Mouse (Mus musculus) ovary, postnatal 14 days (tissue): ENCODE data around the gene Fcer2a.

ENCODE experiments used
- DNase-seq: peaks from one replicate; pipeline ENCODE4 v3.0.0; 2022; ENCODE audit warnings: low spot score

Fcer2a gene

DNA sequence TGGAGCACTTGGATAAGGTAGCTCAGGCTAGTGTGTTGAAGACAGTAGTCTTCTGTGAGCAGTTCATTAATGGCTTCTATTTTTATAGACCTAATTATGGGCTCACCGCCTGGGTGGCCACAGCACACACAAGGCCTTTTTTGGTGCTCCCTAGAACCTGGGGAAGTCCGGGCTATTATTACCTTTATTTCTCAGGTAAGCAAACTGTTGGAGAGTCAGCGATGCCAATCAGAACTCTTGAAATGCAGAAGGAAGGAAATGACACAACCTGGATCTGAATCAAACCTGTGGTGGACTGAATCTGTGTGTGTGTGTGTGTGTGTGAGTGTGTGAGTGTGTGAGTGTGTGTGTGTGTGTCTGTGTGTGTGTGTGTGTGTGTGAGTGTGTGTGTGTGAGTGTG, at the start of gene Fcer2a:
Gene Fcer2a, minus strand, starts transcription at position 55 of the 400 bp plus-strand sequence.
- no peak for DNase-seq

DNA sequence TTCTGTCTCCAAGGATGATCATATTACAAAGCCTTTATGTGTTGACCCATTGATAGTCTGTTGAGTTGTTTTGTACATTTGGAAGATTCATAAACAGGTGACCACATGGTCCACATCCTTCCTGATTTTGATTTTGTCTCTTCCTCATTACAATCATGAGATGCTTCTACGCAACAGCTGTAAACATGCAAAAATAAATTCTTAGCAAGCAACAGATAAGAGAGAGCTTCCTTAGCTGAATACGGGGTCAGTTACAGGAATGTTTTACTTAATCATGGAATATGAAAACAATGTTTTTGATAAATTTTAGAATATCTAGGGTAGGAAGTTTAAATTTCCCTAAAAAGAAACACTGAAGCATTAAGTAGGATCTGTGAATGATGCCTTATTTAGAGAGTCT, 43.0 kb upstream of the Fcer2a start:
- no peak for DNase-seq

DNA sequence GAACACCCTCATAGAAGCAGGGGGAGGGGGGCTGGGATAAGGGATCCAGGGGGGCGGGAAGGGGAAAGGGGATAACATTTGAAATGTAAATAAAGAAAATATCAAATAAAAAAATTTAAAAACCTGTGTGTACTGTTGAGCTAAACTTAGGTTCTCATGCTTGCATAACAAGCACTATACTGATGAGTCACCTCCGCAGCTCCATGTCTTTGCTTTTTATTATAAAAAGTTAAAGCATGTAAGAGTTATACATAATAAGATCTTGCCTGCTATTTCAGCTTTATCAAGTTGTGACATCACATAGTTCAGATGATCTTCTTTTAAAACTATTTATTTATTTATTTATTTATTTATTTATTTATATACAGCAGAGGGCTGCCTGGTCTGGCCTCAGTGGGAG, 41.6 kb upstream of the Fcer2a start:
- no peak for DNase-seq

DNA sequence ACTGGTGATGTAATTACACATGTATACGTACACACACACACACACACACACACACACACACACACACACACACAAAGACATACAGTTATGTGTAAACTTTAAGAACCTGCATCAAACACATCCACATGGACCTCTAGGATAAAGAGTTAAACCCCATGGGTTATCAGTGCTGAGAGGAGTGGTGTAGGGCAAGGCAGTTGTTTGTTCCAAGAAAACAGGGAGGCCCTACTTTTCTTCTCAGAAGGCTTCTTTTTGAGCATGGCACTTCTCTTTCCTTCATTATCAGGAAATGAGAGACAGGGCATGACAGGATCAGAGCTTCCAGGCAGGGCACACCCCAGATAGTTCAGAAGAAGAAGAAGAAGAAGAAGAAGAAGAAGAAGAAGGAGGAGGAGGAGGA, 40.1 kb upstream of the Fcer2a start:
- DNase-seq, result no peak

DNA sequence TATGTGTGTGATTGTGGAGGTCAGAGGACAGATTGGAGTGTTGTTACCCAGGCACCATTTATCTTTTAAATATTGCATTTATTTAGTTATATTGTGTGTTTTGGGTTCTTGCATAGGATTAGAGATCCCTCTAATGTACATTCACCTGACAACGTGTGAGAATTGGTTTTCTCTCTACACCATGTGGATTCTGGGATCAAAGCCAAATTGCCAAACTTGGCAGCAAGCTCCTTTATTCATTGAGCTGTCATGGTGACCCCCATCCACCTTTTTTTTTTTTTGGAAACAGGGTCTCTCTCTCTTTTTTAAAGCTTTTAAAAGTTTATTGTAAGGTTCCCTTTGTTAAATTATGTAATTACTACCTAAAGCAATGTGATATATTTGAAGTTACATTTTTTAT, 27.1 kb upstream of the Fcer2a start:
- no peak for DNase-seq

DNA sequence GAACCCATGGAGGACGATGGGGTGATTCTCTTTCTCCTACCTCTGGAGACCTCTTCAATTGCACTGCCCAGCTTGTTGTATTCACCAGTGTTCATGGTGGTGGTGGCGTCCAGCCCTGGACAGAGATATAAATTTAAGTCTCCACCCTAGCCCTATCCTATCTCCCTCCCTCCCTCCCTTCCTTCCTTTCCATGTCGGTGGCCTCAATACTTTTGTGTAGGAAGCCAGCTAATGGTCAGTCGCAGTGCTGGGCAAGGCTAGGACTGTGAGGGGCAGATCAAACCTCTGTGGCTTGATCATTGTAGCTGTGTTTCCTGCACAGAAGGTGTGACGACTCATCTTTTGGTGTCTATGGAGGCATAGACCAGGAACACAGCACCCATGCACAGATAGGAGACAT, 26.6 kb upstream of the Fcer2a start, which contains the start of gene Clec4g:
Gene Clec4g, minus strand, starts transcription at position 101 of the 400 bp plus-strand sequence.
- DNase-seq, result no peak

DNA sequence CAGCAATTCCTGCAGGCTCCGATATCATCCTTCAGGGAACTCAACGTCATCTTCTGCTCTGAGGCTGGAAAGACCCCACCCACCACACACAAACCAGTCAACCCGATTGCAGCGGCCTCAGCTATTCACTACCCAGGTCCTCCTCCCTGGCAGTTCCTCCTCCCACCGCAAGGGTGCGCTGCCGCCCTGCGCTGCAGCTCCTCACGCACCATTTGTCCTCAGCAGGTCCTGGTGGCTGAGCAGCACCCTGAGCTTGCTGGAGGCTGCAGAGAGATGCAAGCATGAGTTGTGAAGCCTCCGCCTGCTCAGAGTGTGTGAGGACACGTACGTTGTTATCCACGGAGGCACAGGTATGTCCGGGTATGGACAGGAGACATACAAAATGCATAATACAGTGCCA, 24.6 kb upstream of the Fcer2a start:
- DNase-seq, result peak; percentile 51

DNA sequence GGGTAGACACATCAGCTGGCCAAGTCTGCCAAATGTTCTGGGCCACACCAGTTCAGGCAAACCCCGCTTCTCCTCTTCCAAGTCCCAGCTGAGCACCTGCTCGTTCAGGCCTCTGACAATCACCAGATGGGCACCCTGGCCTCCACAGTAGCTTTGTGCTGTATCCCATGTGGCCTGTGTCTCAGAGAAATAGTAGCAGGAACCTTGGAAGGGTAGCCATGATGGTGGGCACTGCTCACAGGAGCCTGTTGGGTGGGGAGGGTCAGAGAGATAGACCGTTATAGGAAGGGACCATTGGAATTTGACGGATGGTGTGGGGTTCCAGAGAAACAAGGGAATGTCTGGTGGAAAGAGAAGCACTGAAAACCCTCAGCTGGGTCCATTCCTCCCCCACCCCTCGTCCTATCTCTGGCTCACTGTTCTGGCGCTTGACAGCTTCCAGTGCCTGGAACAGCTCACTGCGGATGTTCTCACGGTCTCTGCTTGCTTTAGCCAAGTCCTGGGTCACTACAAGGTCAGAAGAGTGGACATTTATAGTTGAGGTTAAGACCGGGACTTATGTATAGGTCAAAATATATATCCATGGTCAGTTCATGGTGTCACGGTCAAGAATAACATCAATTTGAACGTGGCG, 23.5 kb upstream of the Fcer2a start:
- DNase-seq, result no peak

DNA sequence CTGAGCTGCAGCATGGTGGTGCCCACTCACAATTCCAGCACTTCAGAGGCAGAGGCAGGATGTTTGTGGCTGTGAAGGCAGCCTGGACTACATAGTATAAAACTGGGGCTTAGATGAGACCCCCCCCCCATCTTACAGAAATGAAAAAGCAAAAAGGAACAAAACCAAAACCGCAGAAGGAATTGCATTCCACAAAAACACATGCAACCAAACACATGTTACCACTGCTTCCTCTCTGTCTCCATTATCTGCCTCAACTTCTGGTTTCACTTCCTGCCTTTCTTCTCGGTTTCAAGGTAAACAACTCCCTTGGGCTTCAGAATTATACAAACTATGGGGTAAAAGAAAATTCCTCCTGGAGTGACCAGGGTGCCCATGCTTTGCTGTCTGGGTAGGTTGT, 17.7 kb upstream of the Fcer2a start:
- no peak for DNase-seq

DNA sequence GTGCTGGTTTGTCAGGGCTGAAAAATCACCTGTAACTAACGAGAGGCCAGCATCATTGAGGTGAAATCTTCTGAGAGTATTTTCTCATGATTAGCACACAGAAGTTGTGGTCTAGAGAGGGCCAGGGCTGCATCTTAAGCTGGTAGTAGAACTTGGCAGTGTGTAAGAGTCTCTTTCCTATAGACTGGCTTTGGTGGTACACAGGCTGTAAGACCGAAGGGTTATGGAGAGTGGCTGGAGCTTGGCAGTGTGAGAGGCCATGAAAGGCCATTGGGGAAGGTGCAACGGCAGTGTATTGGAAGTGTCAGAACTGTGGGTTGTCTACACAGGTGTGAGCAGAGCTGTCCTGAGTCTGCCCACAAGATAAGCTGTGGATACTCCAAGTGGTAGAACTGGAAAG, 16.3 kb upstream of the Fcer2a start:
- no peak for DNase-seq

DNA sequence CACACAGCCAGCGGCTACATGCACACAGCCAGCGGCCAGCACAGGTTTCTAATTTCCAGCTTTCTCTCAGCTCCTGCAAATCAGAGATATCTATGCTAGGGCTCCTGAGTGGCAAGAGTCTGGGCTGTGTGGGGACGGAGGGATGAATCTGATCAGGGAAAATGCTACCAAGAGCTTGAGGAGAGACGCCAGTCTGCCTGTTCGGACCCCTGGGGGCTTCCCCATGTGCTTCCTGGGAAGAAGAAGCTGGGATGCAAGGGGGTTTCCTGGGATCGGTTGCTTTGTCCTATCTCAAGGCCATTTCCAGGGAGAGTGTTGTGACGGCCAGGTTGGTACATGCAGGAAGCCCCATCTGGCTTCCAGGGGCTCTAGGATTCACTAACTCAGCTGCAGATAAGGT, 13.6 kb upstream of the Fcer2a start:
- no peak for DNase-seq

DNA sequence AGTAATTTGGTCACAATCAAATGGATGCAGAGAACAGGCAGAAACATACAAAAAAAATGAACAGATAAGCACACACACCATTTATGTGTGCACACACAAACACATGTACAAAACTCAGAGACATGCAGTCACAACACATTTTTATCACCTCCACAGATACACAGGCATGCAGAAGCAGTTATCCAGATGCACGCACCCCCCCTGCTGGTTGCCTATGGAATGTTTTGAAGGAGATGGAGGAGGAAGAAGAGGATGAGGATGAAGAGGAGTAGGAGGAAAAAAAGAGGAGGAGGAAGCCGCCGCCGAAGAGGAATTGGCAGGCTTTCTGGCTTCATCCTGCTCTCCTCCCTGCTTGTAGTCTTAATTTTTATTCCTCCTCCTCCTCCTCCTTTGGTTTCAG, 11.7 kb upstream of the Fcer2a start:
- DNase-seq, result no peak

DNA sequence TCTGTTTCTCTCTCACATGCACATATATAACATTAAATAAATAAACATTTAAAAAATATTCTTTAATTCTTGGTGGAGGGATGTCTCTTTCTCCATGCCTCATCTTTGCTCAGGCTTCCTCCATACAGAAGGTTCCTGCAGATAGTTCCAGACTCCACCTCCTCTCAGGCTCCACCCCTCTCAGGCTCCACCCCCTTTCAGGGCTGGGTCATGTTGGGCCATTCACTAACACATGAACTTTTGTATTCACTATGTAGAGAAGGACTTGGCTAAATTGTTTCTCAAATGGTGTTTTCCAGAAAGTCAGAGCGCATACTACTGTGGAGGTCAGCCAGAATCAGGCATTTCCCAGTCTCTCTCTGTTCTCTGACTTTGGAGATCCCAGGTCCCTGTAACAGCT, 7.5 kb upstream of the Fcer2a start:
- DNase-seq, result no peak

DNA sequence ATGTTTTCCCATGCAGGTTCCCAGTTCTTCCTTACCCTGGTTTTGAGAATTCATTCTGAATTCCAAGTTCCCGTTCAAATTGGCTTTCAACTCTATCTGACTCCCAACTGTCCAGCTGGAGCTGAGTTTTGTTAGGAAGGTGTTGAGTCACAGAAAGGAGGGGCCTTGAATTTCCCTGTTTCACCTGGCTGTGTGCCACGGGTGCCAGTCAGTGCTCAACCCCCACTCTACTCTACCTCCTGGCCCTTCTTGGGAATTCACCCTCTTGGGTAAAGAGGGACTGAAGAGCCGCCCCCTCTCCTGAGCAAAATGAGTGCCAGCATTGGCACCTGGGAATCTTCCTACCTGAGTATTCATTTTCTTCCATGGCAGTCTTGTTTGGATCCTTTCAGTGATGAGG, 3.2 kb downstream of the Fcer2a start:
- no peak for DNase-seq

DNA sequence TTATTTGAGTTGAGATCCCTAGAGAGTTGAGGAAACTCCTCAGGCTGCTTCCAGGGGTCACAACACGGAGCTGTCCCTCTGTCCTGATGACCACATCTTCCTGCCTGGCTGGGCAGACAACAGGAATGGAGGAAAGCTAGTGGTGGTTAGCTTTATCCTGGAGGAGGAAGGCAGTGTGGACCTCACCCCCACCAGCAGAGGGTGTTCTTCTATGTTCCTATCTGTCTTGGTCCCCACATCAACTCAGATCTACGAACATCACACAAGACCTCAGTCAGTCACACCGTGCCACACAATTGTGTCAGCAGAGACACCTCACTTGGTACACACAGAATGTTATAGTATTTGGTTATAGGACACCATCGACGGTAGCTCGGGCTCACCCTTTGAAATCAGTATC, 6.4 kb downstream of the Fcer2a start:
- DNase-seq, result no peak

DNA sequence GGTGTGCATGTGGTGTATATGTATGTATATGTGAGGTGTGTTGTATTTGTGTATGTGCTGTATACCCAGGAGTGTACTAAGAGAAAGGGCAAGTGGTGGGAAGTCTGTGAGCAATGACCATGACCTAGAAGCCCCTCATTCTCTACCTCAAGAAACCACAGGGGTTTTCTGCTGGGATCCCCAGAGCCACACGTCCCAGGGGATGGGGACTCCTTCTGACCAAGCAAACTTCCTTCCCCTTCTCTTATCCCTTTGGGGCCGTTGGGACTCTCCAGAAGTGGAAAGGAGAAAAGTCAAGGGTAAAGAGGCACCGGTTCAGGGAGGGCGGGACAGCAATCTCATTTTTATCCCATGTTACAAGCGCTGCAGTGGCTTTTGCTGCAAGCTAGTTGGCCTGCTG, 8.6 kb downstream of the Fcer2a start:
- no peak for DNase-seq

DNA sequence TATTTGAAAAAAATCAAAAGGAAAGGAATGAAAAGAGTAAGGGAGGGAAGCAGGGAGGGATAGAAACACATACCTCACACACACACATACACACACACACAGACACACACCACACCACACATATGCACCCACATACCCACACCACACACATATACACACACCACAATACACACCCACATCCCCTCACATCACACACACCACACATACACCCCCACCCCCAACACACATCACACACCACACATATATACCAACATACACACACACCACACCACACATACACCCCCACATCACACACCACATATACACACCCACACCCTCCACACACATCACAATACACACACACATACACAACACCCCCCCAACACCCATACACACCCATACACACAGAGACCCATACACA, 9.4 kb downstream of the Fcer2a start:
- no peak for DNase-seq

DNA sequence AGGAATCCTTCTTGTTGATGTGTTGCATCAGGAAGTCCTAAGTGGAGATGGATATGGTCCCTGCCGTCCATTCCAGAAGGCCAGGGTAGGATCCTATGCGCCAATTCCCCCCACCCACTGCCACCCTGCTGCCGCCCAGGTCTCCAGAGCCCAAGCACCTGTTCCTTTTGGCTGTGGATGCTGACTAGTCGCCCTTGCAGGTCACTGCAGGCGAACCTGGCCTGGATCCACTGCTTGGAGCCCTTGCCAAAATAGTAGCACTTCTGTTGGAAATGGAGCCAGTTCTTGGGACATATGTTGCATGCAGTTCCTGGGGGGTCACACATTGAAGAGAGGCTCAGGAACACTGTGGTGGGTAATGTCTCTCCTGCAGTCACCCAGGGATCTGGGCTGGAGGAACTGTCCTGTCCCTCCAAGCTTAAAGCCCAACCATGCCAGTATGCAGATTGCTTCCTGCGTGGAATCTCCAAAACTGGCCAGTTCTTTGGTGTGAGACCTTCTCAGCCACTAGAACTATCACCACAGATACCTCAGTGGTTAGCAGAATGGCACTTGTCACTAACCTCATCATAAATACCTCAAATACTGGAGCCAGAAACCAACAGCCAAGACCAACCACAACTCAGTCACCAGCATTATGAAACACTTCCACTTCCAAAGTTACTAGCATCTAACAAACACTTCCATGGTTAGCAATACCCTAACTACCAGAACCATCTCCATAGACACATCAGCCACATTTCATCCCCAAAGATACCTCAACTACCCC, 10.4 kb downstream of the Fcer2a start:
- DNase-seq, result no peak

DNA sequence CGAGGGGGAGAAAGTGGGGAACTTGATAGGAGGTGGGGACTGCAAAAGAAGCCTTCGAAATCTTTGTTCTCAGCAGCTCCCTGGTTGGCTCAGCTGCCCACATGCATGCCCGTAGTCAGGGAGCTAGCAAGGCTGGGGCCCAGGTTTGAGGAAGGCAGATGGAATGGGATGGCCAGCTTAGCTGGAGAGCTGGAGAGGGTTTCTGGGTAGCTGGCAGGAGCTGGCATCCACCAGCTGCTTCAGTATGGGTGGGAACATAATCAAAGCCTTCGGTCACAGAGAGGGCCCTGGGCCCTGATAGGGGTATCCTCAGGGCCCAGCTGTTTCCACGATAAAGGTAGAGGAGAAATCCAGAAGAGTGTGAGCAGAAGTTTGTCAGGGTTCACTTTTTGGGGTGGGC, 11.5 kb downstream of the Fcer2a start:
- DNase-seq, result no peak

DNA sequence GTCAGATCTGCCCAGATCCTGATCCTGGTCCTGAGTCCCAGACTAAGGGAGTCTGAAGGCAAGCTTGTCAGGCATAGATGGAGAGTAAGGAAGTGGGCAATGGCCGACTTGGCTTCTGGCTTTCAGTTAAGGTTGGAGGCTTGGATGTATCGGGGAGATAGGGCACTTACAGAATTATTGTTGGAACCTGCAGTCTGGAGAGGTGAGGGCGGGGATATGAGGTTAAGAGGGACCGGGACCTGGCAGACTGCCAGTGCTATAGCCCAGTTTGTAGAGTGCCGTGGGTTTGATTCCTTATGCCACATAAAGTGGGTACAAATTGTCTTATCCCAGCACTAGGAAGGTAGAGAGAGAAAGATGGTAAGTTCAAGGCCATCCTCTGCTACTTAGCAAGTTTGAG, 14.3 kb downstream of the Fcer2a start:
- no peak for DNase-seq

DNA sequence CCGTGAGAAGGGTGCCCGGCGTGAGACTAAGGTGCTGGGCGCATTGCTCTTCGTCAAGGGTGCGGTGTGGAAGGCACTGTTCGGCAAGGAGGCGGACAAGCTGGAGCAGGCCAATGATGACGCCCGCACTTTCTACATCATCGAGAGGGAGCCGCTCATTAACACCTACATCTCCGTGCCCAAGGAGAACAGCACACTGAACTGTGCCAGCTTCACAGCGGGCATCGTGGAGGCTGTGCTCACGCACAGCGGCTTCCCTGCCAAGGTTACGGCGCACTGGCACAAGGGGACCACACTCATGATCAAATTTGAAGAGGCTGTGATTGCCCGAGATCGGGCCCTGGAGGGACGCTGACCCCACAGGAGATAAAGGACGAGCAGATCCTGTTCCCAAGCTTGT, 14.7 kb downstream of the Fcer2a start:
- DNase-seq, result no peak

DNA sequence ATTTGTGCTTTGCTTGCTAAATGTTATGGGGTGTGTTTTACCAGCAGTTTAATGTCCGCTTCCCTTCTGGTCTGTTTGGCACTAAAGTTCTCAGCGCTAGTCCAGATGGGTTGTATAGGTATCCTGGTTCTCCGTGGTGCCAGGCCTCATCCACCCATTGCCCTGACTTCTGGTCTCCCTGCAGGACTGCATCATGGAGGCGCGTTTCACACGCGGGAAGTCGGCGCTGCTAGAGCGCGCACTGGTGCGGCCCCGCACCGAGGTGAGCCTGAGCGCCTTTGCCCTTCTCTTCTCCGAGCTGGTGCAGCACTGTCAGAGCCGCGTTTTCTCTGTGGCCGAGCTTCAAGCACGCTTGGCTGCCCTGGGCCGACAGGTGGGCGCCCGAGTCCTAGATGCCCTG, 15.1 kb downstream of the Fcer2a start:
- no peak for DNase-seq

DNA sequence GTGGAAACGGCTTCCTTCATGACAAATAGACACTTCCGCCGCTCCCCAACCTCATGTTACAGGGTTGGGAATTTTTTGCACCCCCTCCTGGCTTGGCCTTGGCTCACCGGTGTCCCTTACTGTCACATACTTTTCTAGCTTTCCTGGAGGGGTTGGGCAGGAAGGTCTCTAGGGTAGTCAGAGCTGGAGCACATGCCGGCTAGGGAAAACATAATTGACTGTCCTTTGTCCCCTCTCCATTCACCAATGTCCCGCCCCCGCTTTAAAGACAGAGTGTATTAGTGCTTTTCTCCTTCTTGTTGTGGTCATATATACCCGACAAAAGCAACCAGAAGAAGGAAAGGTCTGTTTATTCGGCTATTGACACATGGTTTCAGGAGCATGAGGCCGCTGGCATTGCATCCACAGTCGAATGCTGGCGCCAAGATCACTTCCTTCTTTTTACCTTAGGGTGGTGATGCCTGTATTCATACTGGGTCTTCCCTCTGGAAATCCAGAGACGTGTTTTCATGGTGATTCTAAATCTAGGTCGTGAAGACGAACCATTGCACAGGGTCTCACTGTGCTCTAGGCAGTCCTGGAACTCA, 16.9 kb downstream of the Fcer2a start:
- DNase-seq, result no peak
